Mouse (Mus musculus) kidney, embryonic 16.5 days (tissue): ENCODE results near the gene C530008M17Rik. TPM values are rescaled to one million over a fixed set of nuclear protein-coding genes. Genes with fewer than 3 reads are reported as not detected.

Source experiments
- ATAC-seq: fragments of 200-750 bp; cut with Nextera tagmentation; 2 replicates; pipeline ENCODE4 v1.8.0; 2017; ENCODE audit warnings: moderate TSS enrichment; ENCODE audit not compliant: low FRiP score, low TSS enrichment
- H3K27ac ChIP-seq: fragments of 300-500 bp; sonication (generic); 2 replicates; pipeline ENCODE4 v1.5.1; 2014; ENCODE audit warnings: low read length
- H3K27me3 ChIP-seq: fragments of 300-500 bp; sonication (generic); 2 replicates; pipeline ENCODE4 v1.6.1; 2014; ENCODE audit warnings: low read length, control low read depth, mixed read lengths; ENCODE audit not compliant: insufficient read depth
- H3K36me3 ChIP-seq: fragments of 300-500 bp; sonication (generic); 2 replicates; pipeline ENCODE4 v1.6.1; 2014; ENCODE audit warnings: low read length, control low read depth, mixed read lengths; ENCODE audit not compliant: insufficient read depth
- H3K4me1 ChIP-seq: fragments of 300-500 bp; sonication (generic); 2 replicates; pipeline ENCODE4 v1.6.1; 2014; ENCODE audit warnings: low read length, control low read depth, mixed read lengths; ENCODE audit not compliant: insufficient read depth
- H3K4me2 ChIP-seq: fragments of 300-500 bp; sonication (generic); replicated peaks from 2 replicates; pipeline ENCODE4 v1.6.1; 2014; ENCODE audit warnings: low read depth, low read length
- H3K4me3 ChIP-seq: fragments of 300-500 bp; sonication (generic); 2 replicates; pipeline ENCODE4 v1.5.1; 2014; ENCODE audit warnings: mild to moderate bottlenecking, low read length
- H3K9ac ChIP-seq: fragments of 300-500 bp; sonication (generic); replicated peaks from 2 replicates; pipeline ENCODE4 v1.6.1; 2014; ENCODE audit warnings: low read length
- H3K9me3 ChIP-seq: fragments of 300-500 bp; sonication (generic); 2 replicates; pipeline ENCODE4 v1.6.1; 2016; ENCODE audit warnings: low read length, control low read depth
- WGBS: fragments of 180-500 bp; shearing (Covaris S2); extraction: QIAGEN DNeasy Blood & Tissue Kit; methylation state at CpG from one replicate; pipeline ENCODE4 v1.1.7; 2014; 5-methylcytosine and 5-hydroxymethylcytosine counted together
- polyA plus RNA-seq: library from polyadenylated mRNA; unstranded; fragments of >200 nt; fragmentation: Nextera tagmentation; extraction: Ambion mirVana; gene quantifications from 2 replicates; pipeline ENCODE4 v1.2.1, GENCODE M21; 2015

C530008M17Rik gene
- polyA plus RNA-seq, 1 experiment from 2014 or later, result 11.7 TPM

- Histone ChIP-seq H3K4me1 (peaks cover 12% of the 10 kb centered on the region), H3K9ac (no peak overlapping the region), H3K36me3 (0 out of 2 replicates have a peak, but pooled peaks cover 3% of the 10 kb centered on the region), H3K27me3 (no peaks in the 10 kb centered on the region), H3K4me2 (no peak overlapping the region), H3K9me3 (peaks cover 9% of the 10 kb centered on the region; the same call in 1 of the 2 replicates), H3K4me3 (no peak overlapping the region), H3K27ac (no peak overlapping the region)
- 75% methylated on average over 12 of the region's 12 CpGs for WGBS
- ATAC-seq, result no peak
Observed at GRCm38 (mm10) chr5:76691706-76692424, 35.6 kb downstream of the C530008M17Rik start.

GRCm38 (mm10) chr5:76697536-76697935 lies 41.2 kb downstream of the C530008M17Rik start:
- Histone ChIP-seq H3K4me2 (no peak overlapping the region), H3K4me1 (no peaks in the 10 kb centered on the region), H3K27ac (no peak overlapping the region), H3K9me3 (peaks cover 9% of the 10 kb centered on the region; the same call in 1 of the 2 replicates), H3K9ac (no peak overlapping the region), H3K27me3 (no peaks in the 10 kb centered on the region), H3K36me3 (0 out of 2 replicates have a peak, but pooled peaks cover 3% of the 10 kb centered on the region), H3K4me3 (no peak overlapping the region)
- 66% methylated on average over 7 of the region's 7 CpGs for WGBS
- ATAC-seq, result no peak

- WGBS, result 54% methylated on average over 2 of the region's 2 CpGs
- ATAC-seq, result no peak
Observed at GRCm38 (mm10) chr5:76698187-76698586, 41.9 kb downstream of the C530008M17Rik start.

GRCm38 (mm10) chr5:76701127-76701853 lies 45.0 kb downstream of the C530008M17Rik start:
- Histone ChIP-seq H3K4me1 (0 out of 2 replicates have a peak, but pooled peaks cover 3% of the 10 kb centered on the region), H3K9me3 (no peaks in the 10 kb centered on the region), H3K4me3 (no peak overlapping the region), H3K9ac (no peak overlapping the region), H3K27ac (no peak overlapping the region), H3K27me3 (no peaks in the 10 kb centered on the region), H3K4me2 (no peak overlapping the region), H3K36me3 (no peaks in the 10 kb centered on the region)
- no peak for ATAC-seq
- 88% methylated on average over 13 of the region's 13 CpGs for WGBS

More at GRCm38 (mm10) chr5:76698187-76698586, 41.9 kb downstream of the C530008M17Rik start:
- 0 out of 2 replicates have a peak, but pooled peaks cover 3% of the 10 kb centered on the region for H3K36me3 ChIP-seq
- no peak overlapping the region for H3K27ac ChIP-seq
- H3K4me3 ChIP-seq, result no peak overlapping the region
- H3K4me2 ChIP-seq, result no peak overlapping the region
- no peaks in the 10 kb centered on the region for H3K4me1 ChIP-seq
- H3K9ac ChIP-seq, result no peak overlapping the region
- peaks cover 9% of the 10 kb centered on the region; the same call in 1 of the 2 replicates for H3K9me3 ChIP-seq
- H3K27me3 ChIP-seq, result no peaks in the 10 kb centered on the region

GRCm38 (mm10) chr5:76702104-76702503 lies 45.8 kb downstream of the C530008M17Rik start:
- Histone ChIP-seq H3K4me3 (no peak overlapping the region), H3K36me3 (no peaks in the 10 kb centered on the region), H3K9ac (no peak overlapping the region), H3K27me3 (no peaks in the 10 kb centered on the region), H3K4me1 (0 out of 2 replicates have a peak, but pooled peaks cover 3% of the 10 kb centered on the region), H3K27ac (no peak overlapping the region), H3K4me2 (no peak overlapping the region), H3K9me3 (no peaks in the 10 kb centered on the region)
- whole genome bisulfite sequencing, result 78% methylated on average over 9 of the region's 9 CpGs
- no peak for ATAC-seq

- Histone ChIP-seq H3K4me1 (0 out of 2 replicates have a peak, but pooled peaks cover 3% of the 10 kb centered on the region), H3K4me2 (peak overlapping the region; percentile 11; the same call in 1 of the 2 replicates), H3K9me3 (no peaks in the 10 kb centered on the region), H3K27ac (no peak overlapping the region), H3K9ac (no peak overlapping the region), H3K27me3 (no peaks in the 10 kb centered on the region), H3K4me3 (no peak overlapping the region), H3K36me3 (no peaks in the 10 kb centered on the region)
- WGBS, result 36% methylated on average over 12 of the region's 12 CpGs
- ATAC-seq, result no peak
Observed at GRCm38 (mm10) chr5:76702646-76703045, 46.3 kb downstream of the C530008M17Rik start.

- H3K4me3 ChIP-seq, result no peak overlapping the region
- no peak overlapping the region for H3K4me2 ChIP-seq
- H3K4me1 ChIP-seq, result peaks cover 7% of the 10 kb centered on the region; the same call in 1 of the 2 replicates
- H3K9me3 ChIP-seq, result peaks cover under 1% of the 10 kb centered on the region; the same call in 1 of the 2 replicates
- H3K9ac ChIP-seq, result no peak overlapping the region
- H3K36me3 ChIP-seq, result no peaks in the 10 kb centered on the region
- WGBS, result 77% methylated on average over 11 of the region's 11 CpGs
- H3K27me3 ChIP-seq, result no peaks in the 10 kb centered on the region
- no peak overlapping the region for H3K27ac ChIP-seq
- no peak for ATAC-seq
Observed at GRCm38 (mm10) chr5:76705307-76706173, 49.2 kb downstream of the C530008M17Rik start.

GRCm38 (mm10) chr5:76707072-76707471 lies 50.8 kb downstream of the C530008M17Rik start:
- Histone ChIP-seq H3K9ac (no peak overlapping the region), H3K4me3 (no peak overlapping the region), H3K9me3 (peaks cover 4% of the 10 kb centered on the region; the same call in 1 of the 2 replicates), H3K36me3 (no peaks in the 10 kb centered on the region), H3K4me1 (peaks cover 7% of the 10 kb centered on the region; the same call in 1 of the 2 replicates), H3K27me3 (no peaks in the 10 kb centered on the region), H3K4me2 (no peak overlapping the region), H3K27ac (no peak overlapping the region)
- 70% methylated on average over 3 of the region's 3 CpGs for WGBS
- ATAC-seq, result no peak

GRCm38 (mm10) chr5:76708004-76708403 lies 51.7 kb downstream of the C530008M17Rik start:
- no peak overlapping the region for H3K4me2 ChIP-seq
- peaks cover 4% of the 10 kb centered on the region; the same call in 1 of the 2 replicates for H3K9me3 ChIP-seq
- H3K9ac ChIP-seq, result no peak overlapping the region
- no peak overlapping the region for H3K27ac ChIP-seq
- H3K36me3 ChIP-seq, result no peaks in the 10 kb centered on the region
- ATAC-seq, result no peak
- no peaks in the 10 kb centered on the region for H3K27me3 ChIP-seq
- peaks cover 10% of the 10 kb centered on the region; the same call in 1 of the 2 replicates for H3K4me1 ChIP-seq
- WGBS, result 67% methylated on average over 15 of the region's 15 CpGs
- no peak overlapping the region for H3K4me3 ChIP-seq
